Mouse (Mus musculus) cerebellum, adult 8-10 months (tissue): Measurements from ENCODE around the gene Acot7.

Experiments used
- DNase-seq: peaks from one replicate; pipeline ENCODE4 v3.0.0; 2022

The Acot7 gene

DNA sequence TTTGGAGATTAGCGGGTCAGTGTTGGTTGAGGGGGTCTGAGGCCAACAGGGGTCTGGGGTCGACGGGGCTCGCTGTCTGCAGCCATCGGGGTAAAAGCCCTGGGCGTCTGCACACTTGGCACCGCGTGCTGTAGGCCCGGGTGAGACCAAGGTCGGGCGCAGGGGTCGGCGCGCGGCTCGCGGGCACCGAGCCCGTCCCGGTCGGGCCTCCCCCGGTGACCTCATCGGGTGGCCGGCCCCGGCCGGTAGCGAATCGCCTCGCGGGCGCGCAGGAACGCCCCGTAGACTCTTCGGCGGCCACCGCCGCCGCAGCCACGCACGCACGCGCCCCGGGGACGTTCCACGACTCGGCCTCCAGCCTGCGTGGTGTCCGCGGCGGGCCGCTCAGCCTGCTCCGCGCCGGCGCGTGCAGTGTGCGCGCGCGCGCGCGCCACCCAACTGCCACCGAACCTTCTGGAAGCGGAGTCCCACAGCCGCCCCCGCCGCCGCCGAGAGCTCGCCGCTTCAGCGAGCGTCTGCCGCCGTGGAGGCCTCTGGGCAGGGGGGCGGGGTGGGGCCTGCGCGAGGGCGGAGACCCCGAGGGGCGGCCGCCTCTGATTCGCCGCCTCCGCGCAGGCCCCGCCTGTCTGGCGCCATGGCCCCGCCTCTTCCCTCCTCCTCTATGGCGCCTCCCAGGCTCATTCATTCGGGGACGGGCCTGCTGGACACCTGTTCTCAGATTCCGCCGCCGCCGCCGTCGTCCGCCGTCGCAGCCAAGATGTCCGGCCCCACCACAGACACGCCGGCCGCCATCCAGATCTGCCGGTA, at the start of gene Acot7:
Gene Acot7 (plus strand): TSS at position 598 of the 807 bp plus-strand sequence.
- DNase-seq, result peak; percentile 94

DNA sequence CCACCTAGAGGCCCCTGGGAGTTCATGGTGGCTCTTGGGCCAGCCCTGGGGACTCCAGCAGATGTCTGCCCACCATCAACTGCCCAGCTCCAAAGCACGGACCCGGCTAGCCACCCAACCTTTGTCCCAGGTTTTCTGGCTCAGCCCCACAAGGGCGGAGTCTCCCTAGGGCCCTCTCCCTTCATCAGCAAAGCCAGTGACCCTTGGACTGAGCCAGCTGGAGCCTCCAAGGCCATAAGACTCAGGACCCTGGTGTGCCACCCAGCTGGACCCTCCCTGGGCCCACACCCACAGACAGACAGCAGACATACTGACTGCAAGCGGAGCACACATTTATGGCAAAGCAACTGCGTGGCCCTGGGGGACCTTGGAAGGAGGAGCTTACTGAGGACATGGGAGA, 49.1 kb upstream of the Acot7 start:
- DNase-seq, result no peak

DNA sequence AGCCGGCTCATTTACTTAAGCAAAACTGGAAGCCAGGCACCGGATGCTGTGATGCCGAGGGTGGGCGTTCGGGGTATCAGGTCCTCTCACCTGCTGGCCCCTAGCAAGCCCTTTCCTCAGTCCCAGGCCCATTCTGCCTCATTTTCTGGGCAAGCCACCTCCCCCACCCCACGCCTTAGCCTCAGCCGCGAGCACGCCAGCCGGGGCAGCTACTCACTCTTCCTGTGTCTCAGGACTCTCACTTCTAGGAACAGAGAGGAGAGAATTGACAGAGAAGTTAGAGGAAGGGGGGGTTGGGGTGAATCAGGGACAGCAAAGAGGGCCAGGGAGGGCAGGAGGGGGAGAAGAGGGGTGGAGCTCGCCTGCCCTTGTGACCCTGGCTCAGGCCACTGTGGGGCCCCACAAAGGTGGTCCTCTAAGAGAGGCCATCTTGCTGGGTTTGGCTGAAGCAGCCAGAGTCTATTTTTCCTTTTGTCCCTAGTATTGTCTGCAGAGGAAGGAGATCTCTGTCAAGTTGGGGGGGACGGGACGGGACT, 48.5 kb upstream of the Acot7 start:
- no peak for DNase-seq

DNA sequence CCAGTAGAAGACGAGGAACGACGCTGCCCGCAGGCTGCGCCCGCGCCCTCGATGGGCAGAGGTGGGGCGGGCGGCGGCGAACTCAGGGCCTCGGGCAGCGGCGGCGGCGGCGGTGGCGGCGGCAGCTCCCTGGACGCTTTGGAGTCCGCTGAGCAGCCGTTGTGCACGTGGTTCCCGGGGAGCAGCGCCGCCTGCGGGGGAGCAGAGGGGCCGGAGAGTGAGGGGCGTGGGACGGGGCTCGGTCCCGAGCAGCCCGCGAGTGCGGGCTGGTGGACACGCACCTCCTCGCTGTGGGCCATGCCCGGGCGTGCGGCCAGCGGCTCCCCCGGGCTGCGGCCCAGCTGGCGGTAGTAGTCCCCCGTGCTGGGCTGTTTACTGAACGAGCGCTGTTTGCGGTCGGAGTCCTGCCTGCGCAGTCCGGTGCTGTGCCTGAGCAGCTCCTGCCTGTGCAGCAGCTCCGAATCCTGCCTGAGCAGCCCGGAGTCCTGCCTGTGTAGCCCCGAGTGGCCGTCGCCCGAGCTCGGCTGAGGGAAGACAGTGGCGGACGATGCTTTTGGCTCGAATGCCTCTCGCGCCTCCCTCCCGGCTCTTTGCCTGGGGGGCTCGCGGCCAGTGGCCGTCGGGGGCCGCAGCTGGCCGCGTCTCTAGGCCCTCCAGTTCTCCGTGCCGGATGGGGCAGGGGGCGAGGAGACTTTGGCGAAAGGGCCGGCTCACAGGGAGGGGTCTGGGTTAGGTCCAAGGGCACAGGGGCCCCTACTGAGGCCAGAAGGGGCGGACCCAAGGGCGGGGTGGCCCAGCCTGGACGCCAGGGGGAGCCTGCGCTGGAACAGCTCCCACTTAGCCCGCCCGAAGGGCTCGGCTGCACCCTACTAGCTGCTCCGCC, 46.9 kb upstream of the Acot7 start:
- DNase-seq, result no peak

DNA sequence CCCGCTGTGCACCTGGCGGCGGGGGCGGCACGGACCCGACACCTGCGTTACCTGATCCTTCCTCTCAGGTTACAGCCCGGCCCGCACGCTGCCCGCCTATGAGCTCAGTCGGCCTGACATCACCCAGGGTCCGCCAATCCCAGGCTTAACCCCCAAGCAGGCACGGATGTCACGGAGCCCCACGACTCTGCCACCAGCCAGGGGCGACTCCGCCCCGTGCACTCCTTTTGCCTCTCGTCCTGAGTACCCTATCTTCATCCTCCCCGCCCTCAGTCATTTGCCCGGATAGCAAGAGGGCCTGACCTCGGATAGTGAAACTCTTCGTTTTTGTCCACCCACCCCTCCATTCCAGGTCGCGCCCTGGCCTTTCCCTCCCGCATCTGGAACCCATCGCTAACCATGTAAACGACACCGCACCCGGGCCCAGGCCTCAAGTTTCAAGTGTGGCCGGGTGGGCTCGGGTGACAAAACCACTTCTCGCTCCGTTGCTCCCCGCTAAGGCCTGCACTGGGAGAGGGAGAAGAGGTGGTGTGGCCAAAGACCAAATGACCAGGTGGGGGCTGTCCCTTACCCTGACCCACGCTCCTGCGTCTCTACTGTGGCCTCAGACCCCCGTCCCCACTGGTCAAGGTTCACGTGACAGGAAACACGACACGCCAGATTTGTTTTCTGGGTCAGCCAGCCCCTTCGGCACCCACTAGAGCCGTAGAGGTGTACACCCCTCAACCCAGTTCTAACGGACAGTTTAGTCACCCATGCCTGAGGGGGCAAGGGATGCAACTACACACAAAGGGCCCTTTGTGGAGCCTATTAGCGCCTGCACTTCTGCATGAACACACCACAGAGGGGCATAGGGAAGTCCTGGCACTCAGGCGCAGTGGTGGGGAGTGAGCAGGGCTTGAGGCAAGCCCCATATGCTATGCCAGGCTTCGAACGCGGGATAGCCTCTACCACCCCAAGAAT, 45.8 kb upstream of the Acot7 start:
- DNase-seq, result no peak

DNA sequence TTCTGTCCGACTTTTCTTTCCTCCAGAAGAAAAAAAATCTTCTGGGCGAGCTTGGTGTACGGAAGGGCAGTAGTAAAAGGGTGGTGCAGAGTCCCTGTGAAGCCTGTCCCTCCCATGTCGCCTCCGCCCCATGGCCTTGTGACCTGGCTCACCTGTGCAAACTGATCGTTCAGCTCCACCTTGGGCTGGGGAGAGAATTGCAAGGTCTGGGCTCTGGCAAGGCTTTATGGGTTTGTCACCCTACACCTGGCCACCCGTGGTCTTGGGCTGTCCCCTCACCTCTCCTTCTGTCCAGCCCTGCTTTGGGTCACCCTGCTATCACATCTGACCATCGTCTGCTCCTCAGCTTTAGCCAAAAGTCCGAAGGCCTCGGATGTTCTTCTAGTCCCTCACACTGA, 45.2 kb upstream of the Acot7 start:
- no peak for DNase-seq

DNA sequence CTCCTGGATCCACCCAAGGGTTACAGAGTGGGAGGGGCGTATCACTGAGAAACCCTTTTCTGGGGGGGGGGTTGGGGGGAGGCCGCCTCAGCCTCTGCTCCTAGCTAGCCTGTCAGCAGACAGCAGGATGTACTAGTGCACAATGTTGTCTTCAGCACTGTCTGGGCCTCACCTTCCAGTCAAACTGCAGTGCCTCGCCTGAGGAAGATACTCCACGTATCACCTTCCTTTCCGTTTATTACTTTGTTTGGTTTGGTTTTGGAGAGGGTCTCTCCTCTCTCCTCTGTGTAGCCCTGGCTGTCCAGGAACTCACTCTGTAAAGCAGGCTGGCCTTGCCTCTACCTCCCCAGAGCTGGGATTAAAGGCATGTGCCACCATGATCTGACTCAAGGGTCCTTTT, 44.7 kb upstream of the Acot7 start:
- DNase-seq, result no peak

DNA sequence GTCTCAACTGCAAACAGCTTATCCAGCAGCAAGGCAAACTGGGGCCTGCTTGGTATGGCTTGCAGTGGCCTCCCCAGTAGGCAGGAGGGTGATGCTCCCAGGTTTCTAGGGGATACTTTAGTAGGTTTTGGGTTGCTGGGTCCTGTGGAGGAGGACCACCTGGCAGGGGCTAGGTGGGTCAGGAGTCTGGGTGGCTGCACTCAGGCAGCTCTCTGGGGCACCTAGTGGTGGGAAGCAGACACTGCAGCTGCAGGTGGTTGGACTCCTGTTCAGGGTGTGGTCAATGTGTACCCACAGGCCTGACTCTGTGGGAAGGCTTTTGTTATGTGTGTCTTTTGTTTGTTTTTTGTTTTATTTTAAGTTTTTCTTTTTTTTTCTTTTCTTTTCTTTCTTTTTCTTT, 43.4 kb upstream of the Acot7 start:
- no peak for DNase-seq

DNA sequence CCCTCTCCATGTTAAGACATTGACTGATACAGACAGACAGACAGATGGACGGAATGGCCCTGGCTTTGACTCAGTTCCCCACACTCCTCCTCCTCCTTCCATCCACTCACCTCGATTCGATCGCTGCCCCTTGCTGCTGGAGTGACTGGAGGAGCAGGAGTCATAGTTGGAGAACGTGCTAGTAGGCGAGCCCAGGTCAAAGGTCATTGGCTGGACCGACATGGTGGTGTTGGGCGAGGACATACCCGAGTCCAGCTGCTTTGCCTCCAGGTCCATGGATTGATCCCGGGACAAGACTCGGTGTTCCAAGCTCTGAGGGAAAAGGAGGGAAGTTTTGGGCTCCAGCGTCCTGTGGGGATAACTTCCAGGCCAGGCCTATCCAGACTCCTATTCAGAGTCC, 42.6 kb upstream of the Acot7 start:
- DNase-seq, result no peak

DNA sequence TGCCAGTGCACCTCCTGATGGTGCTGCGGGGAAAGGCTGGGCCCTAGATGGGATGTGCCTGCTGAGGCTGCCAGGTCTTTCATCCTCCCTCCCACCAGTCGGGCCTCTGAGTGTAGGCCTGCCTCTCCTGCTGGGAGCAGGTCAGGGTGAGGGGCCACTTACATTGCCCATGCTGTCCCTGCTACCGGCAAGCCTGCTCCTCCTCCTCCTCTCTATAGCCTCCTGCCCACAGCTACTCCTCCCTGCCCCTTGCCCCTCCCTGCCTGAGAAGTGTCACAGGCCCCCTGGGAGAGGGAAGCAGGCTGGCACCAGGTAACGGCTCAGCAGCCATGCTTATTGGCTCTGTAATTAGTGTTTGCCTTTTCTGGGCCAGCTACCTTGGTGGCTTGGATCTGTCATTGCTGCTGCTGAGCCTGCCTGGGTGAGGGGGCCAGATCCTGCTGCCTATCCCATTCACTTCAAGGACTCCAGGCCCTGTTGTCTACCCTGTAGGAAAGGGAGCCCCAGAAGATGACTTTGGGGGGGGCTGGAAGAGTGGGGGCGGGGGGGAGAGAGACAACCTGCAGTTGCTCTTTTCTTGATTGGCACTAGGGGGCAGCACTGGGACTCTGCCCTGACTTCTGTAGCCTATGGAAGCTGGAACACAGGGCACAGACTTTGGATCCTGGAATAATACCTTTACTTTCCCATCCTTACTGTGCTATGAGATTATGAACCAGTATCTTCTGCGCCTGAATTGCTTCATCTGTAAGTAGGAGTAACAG, 41.6 kb upstream of the Acot7 start:
- no peak for DNase-seq

DNA sequence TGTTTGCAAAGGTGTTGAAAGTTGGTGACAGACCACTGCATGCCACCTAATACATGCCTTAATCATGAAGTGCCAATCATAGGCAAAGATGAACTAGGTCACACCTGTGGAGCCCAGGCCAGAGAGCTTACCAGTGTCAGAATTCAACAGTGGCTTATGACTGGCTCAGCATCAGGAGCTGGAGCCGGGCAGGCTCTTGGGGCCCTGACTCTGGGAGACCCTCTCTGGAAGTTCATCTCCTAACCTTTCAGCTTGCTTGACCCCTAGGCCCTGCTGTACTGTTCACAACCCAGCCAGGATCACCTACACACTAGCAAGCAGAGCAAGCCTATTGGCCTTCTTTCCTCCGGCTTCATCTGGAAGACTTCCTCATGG, 41.1 kb upstream of the Acot7 start:
- DNase-seq, result no peak

DNA sequence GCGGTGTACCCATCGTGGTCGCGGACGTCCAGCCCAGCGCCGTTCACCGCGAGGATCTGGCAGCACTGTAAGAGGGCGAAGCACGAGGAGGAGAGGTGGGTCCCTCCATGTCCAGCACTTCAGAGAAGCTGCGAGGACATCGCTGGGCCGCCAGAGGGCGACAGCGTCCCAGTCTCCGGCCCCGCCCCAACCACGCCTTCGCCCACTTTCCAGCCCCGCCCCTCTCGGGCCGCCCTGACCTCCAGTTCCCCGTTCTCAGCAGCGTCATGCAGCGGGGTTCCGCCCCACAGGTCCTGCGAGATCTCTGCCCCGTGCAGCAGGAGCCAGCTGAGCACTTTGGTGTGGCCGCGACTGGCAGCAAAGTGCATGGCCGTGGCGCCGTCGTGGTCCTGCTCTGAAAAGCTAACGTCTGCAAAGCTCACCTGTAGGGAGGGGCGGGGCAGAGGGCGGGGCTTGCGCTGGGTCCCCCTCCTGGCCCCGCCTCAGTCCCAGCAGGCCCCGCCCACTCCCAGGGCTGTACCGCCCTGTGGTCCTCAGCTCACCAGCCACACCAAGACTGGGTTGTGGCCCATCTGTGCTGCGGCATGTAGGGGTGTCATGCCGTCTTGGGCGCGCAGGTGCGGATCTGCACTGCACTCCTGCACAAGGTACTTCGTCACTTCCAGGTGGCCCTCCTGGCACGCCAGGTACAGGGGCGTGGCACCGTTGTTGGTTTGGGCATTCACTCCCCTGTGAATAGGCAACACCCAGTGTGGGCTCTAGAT, 39.3 kb upstream of the Acot7 start:
- peak; percentile 77 for DNase-seq

DNA sequence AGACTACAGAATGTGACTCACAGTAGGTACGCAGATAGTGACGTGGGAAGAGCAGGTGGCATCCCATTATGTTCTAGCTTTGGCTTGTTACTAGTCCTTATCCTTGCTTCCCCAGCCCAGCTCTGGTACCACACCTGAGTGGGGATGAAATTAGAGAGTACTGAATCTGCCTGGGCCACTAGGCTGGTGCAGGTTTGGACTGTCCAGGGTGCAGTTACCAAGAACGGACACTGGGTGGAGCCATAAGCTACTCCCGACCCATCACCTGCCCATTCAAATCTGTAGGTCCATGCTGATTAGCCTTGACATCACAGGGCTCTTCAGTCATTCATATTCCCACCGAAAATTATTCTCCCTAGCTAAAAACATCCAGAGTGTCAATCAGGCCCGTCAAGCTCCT, 37.5 kb upstream of the Acot7 start:
- no peak for DNase-seq

DNA sequence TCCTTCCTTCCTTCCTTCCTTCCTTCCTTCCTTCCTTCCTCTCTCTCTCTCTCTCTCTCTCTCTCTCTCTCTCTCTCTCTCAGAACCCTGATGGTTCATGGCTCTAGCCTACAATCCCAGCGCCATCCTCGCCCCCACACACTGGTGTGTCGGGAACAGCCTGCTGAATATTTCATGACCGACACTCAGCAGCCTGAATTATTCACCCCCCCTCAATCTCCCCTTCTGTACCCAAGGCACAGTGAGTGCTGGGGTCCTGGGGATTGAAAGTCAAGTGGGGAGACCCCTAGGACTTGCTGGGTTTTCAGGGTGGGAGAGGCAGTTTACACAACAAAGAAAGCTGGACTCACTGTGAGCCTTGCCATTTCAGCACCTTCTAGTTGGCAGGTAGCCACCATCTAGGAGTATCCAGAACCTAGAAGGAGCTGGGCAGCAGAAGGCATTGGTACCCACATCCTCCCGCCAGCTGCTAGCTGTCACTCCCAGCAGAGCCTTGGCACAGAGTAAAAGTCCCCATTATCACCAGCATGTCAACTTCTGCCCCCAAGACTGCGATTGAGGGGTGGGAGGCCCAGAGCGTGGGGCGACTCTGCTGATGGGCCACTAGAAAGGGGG, 36.3 kb upstream of the Acot7 start:
- no peak for DNase-seq

DNA sequence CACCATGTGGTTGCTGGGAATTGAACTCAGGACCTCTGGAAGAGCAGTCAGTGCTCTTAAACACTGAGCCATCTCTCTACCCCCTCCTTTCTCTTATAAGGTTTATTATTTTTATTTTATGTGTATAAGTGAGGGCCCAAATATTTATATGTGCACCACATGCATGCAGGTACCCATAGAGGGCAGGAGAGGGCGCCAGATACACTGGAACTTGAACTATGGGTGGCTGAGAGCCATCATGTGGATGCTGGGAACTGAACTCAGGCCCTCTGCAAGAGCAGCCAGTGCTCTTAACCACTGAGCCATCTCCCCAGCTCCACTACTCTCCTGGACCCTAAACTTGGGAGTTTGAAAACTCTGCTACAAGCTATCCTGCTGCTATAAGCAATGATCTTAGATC, 34.3 kb upstream of the Acot7 start:
- DNase-seq, result no peak

DNA sequence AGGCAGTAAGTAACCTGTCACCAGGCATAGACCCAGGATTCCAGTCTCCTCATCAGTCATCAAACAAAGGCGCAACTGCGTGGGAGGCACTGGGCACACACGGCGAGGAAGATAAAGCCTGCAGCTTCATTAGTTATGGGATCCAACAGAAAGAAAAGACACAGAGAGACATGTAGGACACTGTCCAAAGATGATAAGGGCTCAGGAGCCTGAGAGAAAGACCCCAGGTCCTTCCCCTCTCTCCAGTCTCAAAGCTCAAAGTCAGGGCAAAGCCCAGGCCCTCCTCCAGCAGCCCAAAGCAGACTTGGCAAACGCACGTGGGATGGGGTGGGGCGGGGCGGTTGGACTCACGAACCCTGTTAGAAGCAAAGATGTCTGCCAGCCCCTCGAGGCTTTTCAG, 32.5 kb upstream of the Acot7 start:
- no peak for DNase-seq

DNA sequence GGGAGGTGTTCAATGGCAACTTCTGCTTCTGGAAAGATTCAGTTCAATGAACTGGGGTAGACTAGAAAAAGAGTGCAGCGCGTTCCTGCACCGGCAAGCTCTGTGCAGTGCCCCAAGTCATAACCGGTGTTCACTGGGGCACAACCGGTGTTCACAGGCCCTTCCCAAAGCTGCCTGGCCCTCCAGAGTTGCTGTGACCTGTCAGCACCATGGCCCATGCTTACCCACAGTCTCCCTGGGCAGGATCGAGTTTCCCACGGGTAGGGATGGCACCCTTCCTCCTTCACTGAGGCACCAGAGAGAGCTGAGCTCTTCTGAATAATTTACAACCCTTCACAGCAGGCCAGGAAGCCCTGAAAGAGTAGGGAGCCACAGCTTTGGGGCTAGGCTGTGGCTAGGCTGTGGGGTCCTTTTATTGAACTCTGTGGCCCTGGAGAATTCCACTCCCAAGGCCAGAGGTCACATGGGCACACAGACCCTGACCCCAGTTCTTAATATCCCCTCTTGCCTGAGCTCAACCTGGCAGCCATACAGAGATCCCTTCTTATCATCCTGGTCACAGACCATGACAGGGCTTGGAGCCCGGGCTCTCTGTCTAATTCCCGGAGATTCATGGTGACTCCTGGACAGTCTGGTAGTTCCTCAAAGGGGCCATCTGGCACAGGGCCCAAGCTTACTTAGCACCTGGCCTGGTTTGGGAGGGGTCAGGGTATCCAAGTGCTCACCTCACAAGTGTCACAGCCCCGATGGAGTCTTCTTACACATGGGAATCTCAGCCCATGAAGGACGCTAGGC, 31.7 kb upstream of the Acot7 start:
- DNase-seq, result no peak

DNA sequence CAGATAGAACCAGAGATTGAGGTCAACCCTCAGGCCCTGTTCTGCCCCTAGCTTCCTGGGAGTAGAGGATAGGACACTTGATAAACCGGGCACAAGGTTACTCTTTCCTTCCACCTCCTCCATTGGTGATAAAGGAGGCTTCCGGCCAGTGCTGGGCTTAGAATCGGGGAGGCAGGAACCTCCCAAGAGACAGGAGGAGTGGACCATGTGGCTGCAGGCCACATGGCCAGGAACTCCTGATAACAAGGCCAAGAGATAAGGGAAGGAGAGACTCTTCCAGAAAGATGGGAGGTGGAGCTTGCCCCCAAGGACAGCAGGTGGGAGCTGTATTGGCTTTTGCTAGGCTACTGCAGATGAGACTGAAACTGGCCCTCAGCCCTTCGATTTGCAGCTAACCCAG, 27.4 kb upstream of the Acot7 start:
- no peak for DNase-seq

DNA sequence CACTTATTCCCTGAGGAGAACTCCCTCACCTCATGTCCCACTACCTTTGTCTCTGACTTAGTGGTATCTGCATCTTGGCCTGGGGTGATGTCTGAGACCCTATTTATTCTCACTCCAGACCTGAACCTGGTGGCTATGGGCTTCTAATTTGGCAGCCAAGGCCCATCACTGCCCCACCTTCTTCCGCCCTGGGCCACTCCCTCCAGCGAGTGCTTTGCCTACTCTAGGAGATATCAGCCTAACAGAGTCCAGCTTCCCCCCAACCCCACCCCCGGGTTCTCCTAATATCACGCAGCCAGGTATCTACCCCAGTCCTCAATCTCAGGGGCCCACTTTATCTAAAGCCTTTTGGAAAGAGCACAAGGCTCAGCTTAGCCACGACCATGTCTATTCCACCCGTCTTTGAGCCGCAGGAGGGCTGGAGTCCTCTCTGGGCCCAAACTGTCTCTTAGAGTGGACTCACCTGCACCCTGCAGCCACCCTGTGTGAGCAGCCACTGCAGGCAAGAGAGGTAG, 26.4 kb upstream of the Acot7 start:
- DNase-seq, result no peak
